Mouse (Mus musculus) limb, embryonic 11.5 days (tissue): Measurements from ENCODE around the gene Unc5c. TPM values are rescaled to one million over a fixed set of nuclear protein-coding genes. Genes with fewer than 3 reads are reported as not detected.

Experiments
- ATAC-seq: fragments of 200-750 bp; cut with Nextera tagmentation; 2 replicates; pipeline ENCODE4 v1.8.0; 2017; ENCODE audit warnings: low read depth; ENCODE audit not compliant: insufficient number of reproducible peaks, low FRiP score, low TSS enrichment
- DNase-seq: peaks from one replicate; pipeline ENCODE4 v3.0.0-alpha.2; 2015; ENCODE audit warnings: low spot score
- H3K27ac ChIP-seq: fragments of 300-500 bp; sonication (generic); replicated peaks from 2 replicates; pipeline ENCODE4 v1.5.1; 2014; ENCODE audit warnings: low read depth, mild to moderate bottlenecking, low read length
- H3K27me3 ChIP-seq: fragments of 300-500 bp; sonication (generic); 2 replicates; pipeline ENCODE4 v1.6.1; 2014; ENCODE audit warnings: mild to moderate bottlenecking, low read length, mixed read lengths; ENCODE audit not compliant: control insufficient read depth, insufficient read depth
- H3K36me3 ChIP-seq: fragments of 300-500 bp; sonication (generic); 2 replicates; pipeline ENCODE4 v1.6.1; 2014; ENCODE audit warnings: mild to moderate bottlenecking, low read length, moderate library complexity, mixed read lengths; ENCODE audit not compliant: control insufficient read depth, insufficient read depth
- H3K4me1 ChIP-seq: fragments of 300-500 bp; sonication (generic); 2 replicates; pipeline ENCODE4 v1.6.1; 2014; ENCODE audit warnings: low read length, mixed read lengths; ENCODE audit not compliant: control insufficient read depth, insufficient read depth
- H3K4me2 ChIP-seq: fragments of 300-500 bp; sonication (generic); 2 replicates; pipeline ENCODE4 v1.6.1; 2014; ENCODE audit warnings: low read depth, mild to moderate bottlenecking, moderate library complexity; ENCODE audit not compliant: severe bottlenecking
- H3K4me3 ChIP-seq: fragments of 300-500 bp; sonication (generic); 2 replicates; pipeline ENCODE4 v1.5.1; 2014; ENCODE audit warnings: low read depth, low read length
- H3K9ac ChIP-seq: fragments of 300-500 bp; sonication (generic); 2 replicates; pipeline ENCODE4 v1.6.1; 2014; ENCODE audit warnings: mild to moderate bottlenecking, low read length
- H3K9me3 ChIP-seq: fragments of 300-500 bp; sonication (generic); 2 replicates; pipeline ENCODE4 v1.6.1; 2016; ENCODE audit warnings: low read length; ENCODE audit not compliant: control insufficient read depth
- WGBS: fragments of 180-500 bp; shearing (Covaris S2); extraction: QIAGEN DNeasy Blood & Tissue Kit; methylation state at CpG from one replicate; pipeline ENCODE4 v1.1.7; 2014; 5-methylcytosine and 5-hydroxymethylcytosine counted together
- polyA plus RNA-seq: library from polyadenylated mRNA; unstranded; fragments of >200 nt; fragmentation: Nextera tagmentation; extraction: Ambion mirVana; gene quantifications from 2 replicates; pipeline ENCODE4 v1.2.1, GENCODE M21; 2014

Unc5c gene
- polyA plus RNA-seq, 1 experiment from 2014 or later = 17.2 TPM

GRCm38 (mm10) chr3:141491951-141492310, 26.9 kb downstream of the Unc5c start:
- Histone ChIP-seq H3K9me3 (no peaks in the 10 kb centered on the region), H3K36me3 (no peaks in the 10 kb centered on the region), H3K9ac (no peak overlapping the region), H3K4me3 (no peak overlapping the region), H3K27me3 (no peaks in the 10 kb centered on the region), H3K4me2 (no peak overlapping the region), H3K4me1 (peaks cover 9% of the 10 kb centered on the region; the same call in 1 of the 2 replicates), H3K27ac (peak overlapping the region; percentile 52; the same call in 1 of the 2 replicates)
- 20% methylated on average over 2 of the region's 2 CpGs for WGBS
- ATAC-seq = peak; percentile 18; the same call in 1 of the 2 replicates
- DNase-seq = no peak

- Histone ChIP-seq H3K27ac (no peak overlapping the region), H3K4me1 (peaks cover 9% of the 10 kb centered on the region; the same call in 1 of the 2 replicates), H3K4me2 (no peak overlapping the region), H3K36me3 (no peaks in the 10 kb centered on the region), H3K9ac (no peak overlapping the region), H3K27me3 (no peaks in the 10 kb centered on the region), H3K4me3 (no peak overlapping the region), H3K9me3 (no peaks in the 10 kb centered on the region)
- DNase-seq (no peak), ATAC-seq (no peak)
- 57% methylated on average over 3 of the region's 3 CpGs for WGBS
Measured at GRCm38 (mm10) chr3:141493000-141493399, 28.0 kb downstream of the Unc5c start.

DNA sequence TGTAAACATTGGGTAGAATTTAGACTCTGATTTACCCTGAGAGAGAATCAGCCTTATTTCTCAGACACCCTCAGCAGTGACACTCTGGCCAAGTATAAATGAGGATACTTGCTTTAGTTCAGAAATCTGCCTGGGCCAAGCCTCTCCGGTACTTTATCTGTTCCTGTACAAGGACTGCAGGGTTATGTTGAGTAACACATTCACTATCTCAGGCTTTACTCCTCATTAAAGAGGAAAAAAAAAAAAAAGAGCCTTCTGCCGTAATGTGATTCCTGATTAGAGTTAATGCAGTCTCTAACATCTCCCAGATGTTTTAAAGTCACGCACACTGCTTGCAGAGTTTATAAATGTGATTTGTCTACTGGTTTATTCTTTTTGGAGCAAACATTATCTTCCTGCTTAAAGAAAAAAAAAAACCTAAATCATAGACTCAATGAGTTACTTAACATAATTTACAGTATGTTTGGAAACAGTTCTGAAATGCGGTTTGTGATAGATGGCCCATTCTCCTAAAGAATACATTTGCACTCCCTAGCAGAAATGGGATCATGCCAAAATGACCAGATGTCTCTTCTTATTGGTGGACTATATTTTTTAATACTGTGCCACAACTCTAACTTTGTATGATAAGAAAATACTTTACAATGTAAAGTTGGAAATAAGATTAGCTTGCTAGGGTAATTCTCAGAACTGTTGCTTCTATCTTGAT, 33.5 kb downstream of the Unc5c start:
- DNase-seq = no peak
- no peaks in the 10 kb centered on the region for H3K9me3 ChIP-seq
- 24% methylated on average over 4 of the region's 4 CpGs for WGBS
- H3K9ac ChIP-seq = no peak overlapping the region
- ATAC-seq = no peak
- no peaks in the 10 kb centered on the region for H3K4me1 ChIP-seq
- no peak overlapping the region for H3K4me3 ChIP-seq
- H3K4me2 ChIP-seq = no peak overlapping the region
- no peaks in the 10 kb centered on the region for H3K36me3 ChIP-seq
- no peak overlapping the region for H3K27ac ChIP-seq
- no peaks in the 10 kb centered on the region for H3K27me3 ChIP-seq

- Histone ChIP-seq H3K4me2 (no peak overlapping the region), H3K9ac (no peak overlapping the region), H3K27me3 (no peaks in the 10 kb centered on the region), H3K4me3 (no peak overlapping the region), H3K9me3 (no peaks in the 10 kb centered on the region), H3K4me1 (no peaks in the 10 kb centered on the region), H3K27ac (no peak overlapping the region), H3K36me3 (no peaks in the 10 kb centered on the region)
- no peak for DNase-seq
- no peak for ATAC-seq
- 51% methylated on average over 4 of the region's 4 CpGs for WGBS
Measured at GRCm38 (mm10) chr3:141501845-141502505, 37.0 kb downstream of the Unc5c start.

- WGBS = 93% methylated on average over 3 of the region's 3 CpGs
- Histone ChIP-seq H3K27ac (no peak overlapping the region), H3K9me3 (no peaks in the 10 kb centered on the region), H3K4me1 (no peaks in the 10 kb centered on the region), H3K4me3 (no peak overlapping the region), H3K4me2 (no peak overlapping the region), H3K9ac (no peak overlapping the region), H3K27me3 (no peaks in the 10 kb centered on the region), H3K36me3 (no peaks in the 10 kb centered on the region)
- ATAC-seq = no peak
- DNase-seq = no peak
Measured at GRCm38 (mm10) chr3:141503331-141503730, 38.3 kb downstream of the Unc5c start.

DNA sequence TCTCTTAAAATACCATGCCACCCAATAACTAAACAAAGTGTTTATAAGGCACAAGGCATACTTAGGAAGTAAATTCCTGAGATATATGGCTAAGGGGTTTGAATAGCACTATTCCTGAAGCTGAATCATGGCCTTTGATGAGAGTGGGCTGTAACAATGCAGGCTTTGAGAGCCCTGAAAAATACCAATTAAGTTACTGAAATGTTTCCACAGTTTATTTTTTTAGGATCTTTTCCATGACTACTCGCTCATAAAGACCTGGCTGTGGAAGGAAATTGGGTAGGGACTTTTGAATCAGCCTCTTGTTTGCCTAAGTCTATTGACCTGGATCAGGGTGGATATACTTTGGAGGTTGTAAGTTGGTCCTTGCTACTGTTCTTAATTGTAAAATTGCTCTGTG, 44.8 kb downstream of the Unc5c start:
- Histone ChIP-seq H3K4me1 (no peaks in the 10 kb centered on the region), H3K9ac (no peak overlapping the region), H3K4me3 (no peak overlapping the region), H3K9me3 (no peaks in the 10 kb centered on the region), H3K27me3 (no peaks in the 10 kb centered on the region), H3K27ac (no peak overlapping the region), H3K36me3 (no peaks in the 10 kb centered on the region), H3K4me2 (no peak overlapping the region)
- DNase-seq (no peak), ATAC-seq (peak; percentile 85)
- WGBS = 30% methylated on average over 1 of the region's 1 CpGs

DNA sequence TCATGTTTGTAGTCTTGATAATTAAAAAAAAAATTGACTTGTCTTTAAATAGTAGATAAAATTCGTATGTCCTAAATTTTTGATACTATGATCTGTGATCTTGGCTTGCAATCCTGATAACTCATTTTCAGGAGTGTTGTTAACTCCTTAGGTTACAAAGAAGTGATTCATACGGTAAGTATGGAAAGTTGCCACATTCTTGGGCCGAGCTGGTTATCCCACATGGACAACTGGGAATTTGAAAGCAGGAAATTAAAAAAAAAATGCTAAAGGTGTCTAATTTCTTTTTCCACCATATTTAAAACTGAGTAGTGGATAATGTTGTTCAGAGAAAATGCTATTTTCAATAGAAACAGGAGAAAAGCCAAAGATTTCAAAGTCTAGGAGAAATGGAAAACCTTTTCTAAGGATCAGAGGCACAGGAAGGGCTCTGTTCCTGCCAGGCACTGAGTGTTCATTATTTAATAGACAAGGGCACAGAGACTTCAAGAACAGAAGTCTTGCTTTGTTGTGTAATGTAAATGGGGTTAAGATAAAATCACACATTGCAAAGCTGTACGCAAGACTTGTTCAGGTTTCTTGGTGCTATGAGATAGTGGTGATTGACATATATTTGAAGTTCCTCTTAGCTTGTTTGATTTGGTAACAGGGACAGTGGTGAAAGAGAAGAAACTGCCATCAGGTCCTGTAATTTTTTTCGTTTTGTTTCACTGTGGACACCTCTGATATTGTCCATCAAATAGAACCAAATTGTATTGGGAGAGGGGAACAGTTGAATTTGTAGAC, 46.4 kb downstream of the Unc5c start:
- H3K9me3 ChIP-seq = no peaks in the 10 kb centered on the region
- H3K4me1 ChIP-seq = no peaks in the 10 kb centered on the region
- no peak overlapping the region for H3K27ac ChIP-seq
- no peak for DNase-seq
- no peaks in the 10 kb centered on the region for H3K27me3 ChIP-seq
- H3K4me3 ChIP-seq = no peak overlapping the region
- H3K4me2 ChIP-seq = no peak overlapping the region
- no peaks in the 10 kb centered on the region for H3K36me3 ChIP-seq
- H3K9ac ChIP-seq = no peak overlapping the region
- no peak for ATAC-seq
- 78% methylated on average over 5 of the region's 5 CpGs for WGBS

DNA sequence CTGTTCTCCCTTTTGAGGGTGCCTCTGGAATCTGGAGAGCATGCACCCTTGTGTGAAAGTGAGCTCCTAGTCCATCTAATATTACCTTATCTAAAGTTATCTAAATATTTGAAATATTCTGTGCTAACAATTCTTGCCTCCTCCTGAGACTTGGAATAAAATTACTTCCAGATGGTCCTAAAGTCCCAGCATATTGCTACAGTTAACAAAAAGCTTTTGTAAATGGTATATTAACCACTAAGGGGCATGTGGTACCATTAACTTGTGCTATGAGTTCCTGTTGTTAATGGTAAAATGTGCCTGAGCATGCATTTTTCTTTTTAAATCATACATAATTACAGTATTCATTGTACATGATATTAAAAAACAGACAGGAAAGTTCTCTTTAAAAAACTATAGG, 63.7 kb downstream of the Unc5c start:
- Histone ChIP-seq H3K4me3 (no peak overlapping the region), H3K4me1 (peaks cover 9% of the 10 kb centered on the region), H3K9me3 (no peaks in the 10 kb centered on the region), H3K9ac (no peak overlapping the region), H3K36me3 (no peaks in the 10 kb centered on the region), H3K4me2 (no peak overlapping the region), H3K27me3 (no peaks in the 10 kb centered on the region), H3K27ac (peak overlapping the region; percentile 38; the same call in 1 of the 2 replicates)
- peak; percentile 78 for ATAC-seq
- DNase-seq = no peak
